Mouse (Mus musculus) neural tube, embryonic 10.5 days (tissue): ENCODE results near the gene Dynll1.

Experiments
- DNase-seq: peaks from one replicate; pipeline ENCODE4 v3.0.0-alpha.2; 2017; ENCODE audit warnings: low spot score; ENCODE audit errors: extremely low spot score

Dynll1 gene

GRCm38 (mm10) chr5:115300792-115301614, at the start of gene Dynll1:
Gene Dynll1, minus strand, starts transcription at chr5:115300999.
- DNase-seq, result peak; percentile 100

GRCm38 (mm10) chr5:115349225-115349555, 48.4 kb upstream of the Dynll1 start:
- no peak for DNase-seq

- peak; percentile 100 for DNase-seq
Observed at GRCm38 (mm10) chr5:115348546-115349224, 47.9 kb upstream of the Dynll1 start, which contains the start of gene Cox6a1. Gene Cox6a1, minus strand, starts transcription at chr5:115348981.

- peak; percentile 70 for DNase-seq
Observed at GRCm38 (mm10) chr5:115347564-115347963, 46.8 kb upstream of the Dynll1 start.

GRCm38 (mm10) chr5:115341314-115342165, 40.7 kb upstream of the Dynll1 start:
- no peak for DNase-seq

GRCm38 (mm10) chr5:115340577-115341313, 39.9 kb upstream of the Dynll1 start, which contains the start of the genes Gatc and Triap1:
Gene Gatc, minus strand, starts transcription at chr5:115341178.
Gene Triap1, plus strand, starts transcription at chr5:115341225.
- DNase-seq, result peak; percentile 93

GRCm38 (mm10) chr5:115340007-115340406, 39.2 kb upstream of the Dynll1 start:
- no peak for DNase-seq

- no peak for DNase-seq
Observed at GRCm38 (mm10) chr5:115333626-115334025, 32.8 kb upstream of the Dynll1 start.

- DNase-seq, result no peak
Observed at GRCm38 (mm10) chr5:115330955-115331354, 30.2 kb upstream of the Dynll1 start.

GRCm38 (mm10) chr5:115327610-115328548, 27.1 kb upstream of the Dynll1 start:
- DNase-seq, result peak; percentile 63

- DNase-seq, result peak; percentile 95
Observed at GRCm38 (mm10) chr5:115326875-115327609, 26.2 kb upstream of the Dynll1 start, which contains the start of gene Srsf9. Gene Srsf9, plus strand, starts transcription at chr5:115327177.

GRCm38 (mm10) chr5:115326256-115326831, 25.5 kb upstream of the Dynll1 start:
- DNase-seq, result no peak

GRCm38 (mm10) chr5:115319004-115319940, 18.5 kb upstream of the Dynll1 start:
- DNase-seq, result peak; percentile 79

- DNase-seq, result peak; percentile 55
Observed at GRCm38 (mm10) chr5:115317645-115318328, 17.0 kb upstream of the Dynll1 start.

- peak; percentile 50 for DNase-seq
Observed at GRCm38 (mm10) chr5:115316968-115317644, 16.3 kb upstream of the Dynll1 start.

GRCm38 (mm10) chr5:115313668-115313943, 12.8 kb upstream of the Dynll1 start:
- DNase-seq, result no peak
